Mouse (Mus musculus): ENCODE results near the gene Ppp4r3b. TPM values are rescaled to one million over a fixed set of nuclear protein-coding genes. Genes with fewer than 3 reads are reported as not detected.

Gene Ppp4r3b
- total RNA-seq, 2 experiments from 2014 or later: 50.3 to 55.9 TPM

DNA sequence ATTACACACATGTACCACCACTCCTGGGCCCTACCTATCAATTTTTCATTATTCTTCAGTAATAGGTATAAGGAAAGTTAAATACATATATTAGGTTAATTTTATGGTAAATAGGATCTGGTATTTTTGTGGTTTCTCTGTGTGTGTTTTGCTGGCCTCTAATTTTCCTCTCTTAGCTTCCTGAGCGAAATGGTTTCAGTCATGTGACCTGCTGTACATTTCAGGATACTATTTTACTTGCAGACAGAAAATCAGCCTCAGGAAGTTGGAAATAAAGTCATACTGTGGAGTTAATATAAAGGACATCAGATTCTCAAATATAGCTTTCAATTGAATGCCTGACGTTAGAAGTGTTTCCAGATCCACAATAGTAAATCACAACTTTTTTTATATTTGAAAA is 16.3 kb downstream of the Ppp4r3b start:
- Histone ChIP-seq H3K4me3 (no peak overlapping the region), H3K27ac (no peak overlapping the region)
- no peak for TF ChIP-seq CTCF (conservative IDR thresholded peaks at IDR 0.05)
- DNase-seq (ENCODE audit: low spot score in 2 of 2): no peak

DNA sequence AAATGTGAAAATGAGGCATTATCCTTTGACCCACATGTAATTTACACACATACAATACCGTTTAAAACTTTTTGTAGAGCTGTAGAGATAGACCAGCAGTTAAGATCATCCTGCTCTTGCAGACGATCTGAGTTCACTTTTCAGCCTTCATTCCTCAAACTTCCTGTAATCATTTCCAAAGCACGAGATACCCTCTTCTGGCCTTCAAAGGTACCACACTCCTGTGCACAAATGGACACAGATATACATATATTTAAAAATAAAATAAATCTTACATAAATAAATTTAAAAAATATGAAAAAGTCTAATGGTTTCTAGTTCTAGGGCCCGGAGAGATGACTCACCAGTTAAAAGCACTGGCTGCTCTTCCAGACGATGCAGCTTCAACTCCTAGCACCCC is 31.0 kb downstream of the Ppp4r3b start:
- DNase-seq (ENCODE audit: low spot score in 2 of 2): no peak
- H3K27ac ChIP-seq: no peak overlapping the region
- H3K4me3 ChIP-seq: no peak overlapping the region
- TF ChIP-seq CTCF (conservative IDR thresholded peaks at IDR 0.05): peak; percentile 61

DNA sequence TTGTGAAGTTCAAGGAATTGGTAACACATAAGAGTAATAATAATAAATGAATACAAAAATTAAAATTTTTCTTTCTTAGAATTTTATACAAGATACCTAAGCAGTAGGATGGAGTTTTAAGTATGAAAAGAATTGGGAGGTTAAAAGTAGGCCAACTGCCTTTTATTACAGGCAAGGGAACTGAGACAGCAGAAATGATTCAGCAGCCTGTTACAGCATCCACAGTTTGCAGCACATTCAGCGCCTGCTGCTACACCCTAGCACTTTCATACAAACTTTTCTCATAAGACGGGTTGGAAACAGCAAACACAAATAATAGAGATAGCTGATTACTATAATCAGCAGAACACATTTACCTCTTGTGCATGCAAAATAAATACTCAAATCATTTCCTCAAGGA is 37.1 kb downstream of the Ppp4r3b start:
- TF ChIP-seq CTCF (conservative IDR thresholded peaks at IDR 0.05): no peak
- Histone ChIP-seq H3K4me3 (no peak overlapping the region), H3K27ac (no peak overlapping the region)
- DNase-seq (ENCODE audit: low spot score in 2 of 2): no peak

DNA sequence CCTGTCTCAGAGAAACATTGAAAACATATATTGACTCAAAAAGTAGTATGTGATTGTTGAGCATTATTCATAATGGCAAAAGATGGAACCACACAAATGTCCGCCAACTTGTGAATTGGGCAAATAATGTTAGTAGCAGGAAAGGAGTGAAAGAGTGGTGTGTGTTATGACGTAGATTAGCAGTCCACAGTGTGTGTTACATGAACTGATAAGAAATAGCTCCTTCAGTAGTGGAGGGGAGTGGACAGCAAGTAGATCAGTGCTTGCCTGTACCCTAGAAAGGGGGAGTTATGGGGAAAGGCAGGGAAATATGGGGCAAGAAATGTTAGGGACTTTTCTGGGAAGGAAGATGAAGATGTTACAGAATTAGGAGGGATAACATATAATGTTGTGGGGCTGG is 43.5 kb downstream of the Ppp4r3b start:
- no peak for TF ChIP-seq CTCF (conservative IDR thresholded peaks at IDR 0.05)
- H3K4me3 ChIP-seq: no peak overlapping the region
- no peak for DNase-seq (ENCODE audit: low spot score in 2 of 2)
- H3K27ac ChIP-seq: no peak overlapping the region

DNA sequence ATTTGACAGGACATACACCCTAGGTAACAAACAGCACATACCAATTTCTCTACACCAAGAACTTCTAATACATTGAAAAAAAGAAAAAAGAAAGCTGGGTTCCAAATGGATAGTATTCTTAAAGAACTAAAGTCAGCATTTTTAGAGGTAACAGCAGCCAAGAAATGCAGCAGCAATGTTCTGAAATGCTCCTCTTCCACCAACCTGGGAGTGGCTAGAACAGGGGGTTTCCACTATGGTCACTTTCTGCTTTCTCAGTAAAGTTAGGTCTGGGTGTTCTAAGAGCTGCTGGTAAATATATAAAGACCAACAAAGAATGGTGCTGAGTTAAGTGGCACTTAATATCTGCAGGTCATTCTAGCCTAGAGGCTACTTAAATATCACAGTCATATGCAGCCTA is 46.4 kb downstream of the Ppp4r3b start:
- no peak overlapping the region for H3K4me3 ChIP-seq
- no peak overlapping the region for H3K27ac ChIP-seq
- DNase-seq (ENCODE audit: low spot score in 2 of 2): no peak
- TF ChIP-seq CTCF (conservative IDR thresholded peaks at IDR 0.05): no peak

DNA sequence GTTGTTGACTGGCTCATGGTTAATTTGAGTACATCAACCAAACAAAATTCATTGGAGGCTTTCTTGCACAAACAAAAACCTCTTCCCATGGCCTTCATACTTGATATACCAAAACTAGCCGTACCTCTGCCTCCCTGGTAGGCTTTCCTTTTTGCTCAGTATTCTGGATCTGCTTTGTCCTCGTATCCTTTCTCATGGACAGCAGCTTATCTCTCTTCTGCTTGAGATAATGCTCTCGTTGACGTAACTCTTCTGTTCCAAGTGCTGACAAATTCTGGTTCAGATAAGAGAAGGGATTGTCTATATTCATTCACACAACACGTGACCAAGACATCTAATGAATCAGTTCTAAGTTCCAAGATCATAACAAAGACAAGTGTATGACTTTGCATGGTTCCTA is 49.6 kb downstream of the Ppp4r3b start:
- no peak overlapping the region for H3K27ac ChIP-seq
- no peak for TF ChIP-seq CTCF (conservative IDR thresholded peaks at IDR 0.05)
- DNase-seq (ENCODE audit: low spot score in 2 of 2): no peak
- no peak overlapping the region for H3K4me3 ChIP-seq

DNA sequence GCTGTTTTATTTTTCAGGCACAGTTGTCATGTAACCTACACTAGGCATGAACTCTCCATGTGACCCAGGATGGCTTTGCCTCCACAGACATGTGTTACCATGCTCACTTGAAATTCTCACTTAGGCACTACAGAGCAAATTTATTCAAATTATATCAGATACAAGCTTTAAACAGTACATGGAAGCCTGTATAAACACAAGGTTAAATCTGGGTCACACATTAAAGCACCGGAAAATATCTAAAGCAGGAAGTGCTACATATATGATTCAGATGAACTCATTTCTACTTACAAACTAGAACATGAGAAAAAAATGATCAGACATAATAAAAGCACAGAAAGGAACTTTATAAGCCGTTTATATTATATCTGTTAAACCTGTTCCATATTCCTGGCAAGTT is 52.1 kb downstream of the Ppp4r3b start:
- H3K27ac ChIP-seq: no peak overlapping the region
- no peak for TF ChIP-seq CTCF (conservative IDR thresholded peaks at IDR 0.05)

DNA sequence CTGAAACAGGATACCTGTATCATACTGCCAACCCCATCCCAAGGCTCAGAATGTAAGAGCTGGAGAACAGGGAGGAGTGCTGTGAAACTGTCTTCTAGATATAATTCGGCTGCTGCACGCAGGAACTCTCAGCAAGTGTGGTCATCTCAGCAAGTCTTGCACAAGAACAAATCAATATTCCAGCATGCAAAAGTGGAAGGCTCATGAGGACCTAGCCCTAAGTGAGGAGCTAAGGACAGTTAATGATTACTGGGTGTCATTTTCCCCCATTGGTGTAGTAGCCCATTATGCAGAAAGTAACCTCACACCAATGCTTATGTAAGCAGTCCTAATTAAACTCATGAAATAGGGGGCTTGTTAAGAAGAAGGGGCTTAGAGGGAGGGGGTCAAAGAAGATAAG is 56.3 kb downstream of the Ppp4r3b start:
- no peak for DNase-seq (ENCODE audit: low spot score in 2 of 2)
- H3K4me3 ChIP-seq: no peak overlapping the region
- TF ChIP-seq CTCF (conservative IDR thresholded peaks at IDR 0.05): no peak
- H3K27ac ChIP-seq: no peak overlapping the region

More for the DNA sequence above, 52.1 kb downstream of the Ppp4r3b start:
- H3K4me3 ChIP-seq: no peak overlapping the region
- DNase-seq (ENCODE audit: low spot score in 2 of 2): no peak

DNA sequence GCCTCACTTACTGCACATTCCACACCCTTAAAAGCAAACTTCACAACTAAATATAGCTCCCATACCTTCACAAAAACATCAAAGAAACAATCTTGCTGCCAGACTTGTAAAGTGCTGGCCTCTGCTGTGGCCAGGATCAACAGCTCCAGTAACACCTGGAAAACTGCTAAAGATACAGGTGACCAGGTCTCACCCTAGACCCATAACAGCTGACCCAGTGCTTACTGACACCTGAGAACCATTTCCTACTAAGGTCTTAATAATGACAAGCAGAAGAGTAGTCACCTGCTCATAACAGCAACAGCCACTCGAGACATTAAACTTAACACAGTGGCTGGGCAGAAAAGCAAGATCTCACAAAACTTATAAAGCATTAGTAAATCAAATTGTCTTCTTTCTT is 60.9 kb downstream of the Ppp4r3b start:
- no peak for DNase-seq (ENCODE audit: low spot score in 2 of 2)
- TF ChIP-seq CTCF (conservative IDR thresholded peaks at IDR 0.05): no peak
- H3K27ac ChIP-seq: no peak overlapping the region
- H3K4me3 ChIP-seq: no peak overlapping the region

DNA sequence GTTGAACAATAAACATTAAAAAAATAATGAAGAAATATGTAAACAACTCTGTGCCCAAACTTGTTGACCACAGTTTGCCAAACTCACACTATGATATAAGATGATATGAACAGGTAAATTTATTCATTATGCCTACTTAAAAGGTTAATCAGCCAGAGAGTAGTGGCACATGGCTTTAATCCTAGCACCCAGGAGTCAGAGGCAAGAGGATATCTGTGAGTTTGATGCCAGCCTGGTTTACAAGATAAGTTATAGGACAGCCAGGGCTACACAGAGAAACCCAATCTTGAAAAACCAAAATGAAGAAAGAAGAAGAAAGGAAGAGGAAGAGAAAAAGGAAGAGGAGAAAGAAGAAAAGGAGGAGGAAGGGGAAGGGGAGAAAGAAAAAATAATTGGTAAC is 64.7 kb downstream of the Ppp4r3b start:
- no peak for TF ChIP-seq CTCF (conservative IDR thresholded peaks at IDR 0.05)
- Histone ChIP-seq H3K27ac (no peak overlapping the region), H3K4me3 (no peak overlapping the region)
- DNase-seq (ENCODE audit: low spot score in 2 of 2): no peak

DNA sequence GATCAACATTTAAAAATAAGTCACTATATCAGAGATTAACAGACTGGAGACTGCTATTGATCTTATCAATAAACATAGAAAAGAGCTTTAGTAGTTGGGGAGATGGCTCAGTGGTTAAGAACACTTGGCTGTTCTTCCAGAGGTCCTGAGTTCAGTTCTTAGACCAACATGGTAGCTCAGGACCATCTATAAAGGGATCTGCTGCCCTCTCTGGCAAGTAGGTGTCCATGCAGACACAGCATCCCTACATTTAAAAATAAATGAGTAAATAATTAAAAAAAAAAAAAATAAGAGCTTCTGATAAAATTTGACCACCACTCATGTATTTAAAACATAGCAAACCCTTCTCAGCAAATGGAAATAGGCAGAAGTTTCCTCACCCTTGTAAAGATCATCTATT is 65.4 kb downstream of the Ppp4r3b start:
- no peak for DNase-seq (ENCODE audit: low spot score in 2 of 2)
- peak; percentile 28; the same call in 1 of the 2 replicates for TF ChIP-seq CTCF (conservative IDR thresholded peaks at IDR 0.05)
- H3K27ac ChIP-seq: no peak overlapping the region
- no peak overlapping the region for H3K4me3 ChIP-seq

DNA sequence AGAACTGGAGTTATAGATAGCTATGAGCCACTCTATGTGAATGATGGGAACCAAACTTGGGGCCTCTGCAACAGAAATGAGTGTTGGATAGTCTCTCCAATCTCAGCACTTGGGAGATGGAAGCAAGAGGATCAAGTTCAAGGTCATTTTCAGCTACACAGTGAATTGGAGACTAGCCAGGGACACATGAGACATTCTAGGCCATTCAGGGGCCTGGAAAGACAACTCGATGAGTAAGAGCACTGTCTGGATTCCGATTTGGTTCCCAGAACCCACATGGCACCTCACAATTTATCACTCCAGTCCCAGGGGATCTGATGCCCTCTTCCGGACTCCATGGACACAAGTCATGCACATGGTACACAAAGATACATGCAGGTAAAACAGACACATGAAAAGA is 65.9 kb downstream of the Ppp4r3b start:
- TF ChIP-seq CTCF (conservative IDR thresholded peaks at IDR 0.05): no peak
- no peak for DNase-seq (ENCODE audit: low spot score in 2 of 2)
- no peak overlapping the region for H3K4me3 ChIP-seq
- H3K27ac ChIP-seq: no peak overlapping the region

DNA sequence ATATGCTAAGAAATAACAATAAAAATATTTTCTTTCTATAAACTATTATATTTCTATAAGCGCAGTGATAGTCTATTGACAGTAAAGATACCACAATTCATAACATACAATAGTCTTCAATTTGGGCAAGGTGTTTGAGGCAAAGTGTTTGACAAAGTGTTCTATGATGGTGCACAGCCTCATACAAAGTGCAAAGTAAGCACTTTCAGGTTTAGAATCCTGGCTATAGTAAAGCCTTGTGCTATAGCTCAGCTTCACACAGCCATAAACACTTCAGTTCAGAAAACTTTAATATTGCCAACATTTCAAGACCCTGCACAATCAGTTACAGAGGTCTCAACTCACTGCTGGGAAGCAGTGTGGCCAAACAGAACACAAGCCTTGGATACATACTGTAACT is 66.7 kb downstream of the Ppp4r3b start:
- Histone ChIP-seq H3K4me3 (no peak overlapping the region), H3K27ac (no peak overlapping the region)
- TF ChIP-seq CTCF (conservative IDR thresholded peaks at IDR 0.05): no peak
- no peak for DNase-seq (ENCODE audit: low spot score in 2 of 2)

DNA sequence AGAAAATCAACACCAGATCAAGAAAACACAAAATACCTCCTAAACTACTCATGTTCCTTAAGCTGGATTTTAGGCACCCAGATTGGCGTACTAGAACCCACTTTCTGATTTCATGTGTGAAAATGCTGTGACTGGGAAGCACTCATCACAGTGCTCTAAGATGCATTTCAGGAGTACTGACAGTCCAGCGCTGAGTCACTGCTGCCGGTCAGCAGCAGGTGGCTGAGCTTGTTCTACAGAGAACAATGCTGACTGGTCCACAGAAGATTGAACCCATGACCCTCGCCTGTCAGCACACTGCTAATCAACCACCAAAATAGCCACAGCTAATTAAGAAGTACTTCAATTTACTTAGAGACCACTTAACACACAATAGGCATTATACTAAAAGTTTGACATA is 69.3 kb downstream of the Ppp4r3b start:
- DNase-seq (ENCODE audit: low spot score in 2 of 2): no peak
- H3K27ac ChIP-seq: no peak overlapping the region
- no peak overlapping the region for H3K4me3 ChIP-seq
- no peak for TF ChIP-seq CTCF (conservative IDR thresholded peaks at IDR 0.05)

DNA sequence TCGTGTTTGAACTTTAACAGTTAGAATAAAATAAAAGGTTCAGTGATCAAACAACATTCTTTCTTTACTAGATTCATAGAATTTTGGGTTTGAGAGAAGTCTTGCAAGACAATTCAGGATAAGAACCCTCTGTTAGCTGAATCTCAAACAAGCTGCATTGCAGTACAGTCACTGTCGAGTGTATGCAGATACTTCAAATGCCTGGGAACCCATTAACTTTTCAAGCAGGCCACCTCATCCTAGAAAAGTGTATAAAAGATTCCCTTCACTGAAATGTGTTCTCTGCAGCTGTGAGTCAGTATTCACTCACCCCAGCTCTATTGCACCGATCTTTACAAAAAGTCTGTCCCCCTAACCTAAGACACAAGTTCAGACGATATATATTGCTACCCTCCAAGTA is 73.3 kb downstream of the Ppp4r3b start:
- no peak for TF ChIP-seq CTCF (conservative IDR thresholded peaks at IDR 0.05)
- H3K4me3 ChIP-seq: peak overlapping the region; percentile 90
- peak overlapping the region; percentile 90; the same call in 1 of the 2 replicates for H3K27ac ChIP-seq
- DNase-seq (ENCODE audit: low spot score in 2 of 2): no peak
